Mouse (Mus musculus) monocyte, adult 5-6 weeks (primary cell): ENCODE results near the gene C330007P06Rik. TPM values are rescaled to one million over a fixed set of nuclear protein-coding genes. Genes with fewer than 3 reads are reported as not detected.
"Not testable (repeated sequence)": the region's sequence is repeated elsewhere in the genome, so short reads cannot be mapped to it uniquely, and the experiment has no call there.

Source experiments
- ATAC-seq: fragments of 153-309, 156-312 bp; replicated peaks from 2 replicates; pipeline ENCODE4 v1.8.0; 2017; ENCODE audit warnings: mild to moderate bottlenecking; ENCODE audit not compliant: low TSS enrichment, insufficient number of reproducible peaks, severe bottlenecking, poor library complexity, low FRiP score
- total RNA-seq: library from RNA; stranded (forward); fragments of 200-1000, 200-491, 200-594 nt; gene quantifications from 3 replicates; pipeline ENCODE4 v1.2.3, GENCODE M21; 2017

Gene C330007P06Rik
- 62.8 to 68.6 TPM (median 66.6 TPM) in 3 replicates for total RNA-seq

GRCm38 (mm10) chrX:36873765-36874164 lies at the start of gene C330007P06Rik, which contains the start of gene Ube2a:
C330007P06Rik (minus strand) TSS chrX:36874111.
Ube2a (plus strand) TSS chrX:36873900.
- no peak for ATAC-seq

- no peak for ATAC-seq
Measured at GRCm38 (mm10) chrX:36921346-36921745, 47.4 kb upstream of the C330007P06Rik start.

GRCm38 (mm10) chrX:36917749-36918148 lies 43.8 kb upstream of the C330007P06Rik start:
- ATAC-seq = no peak

GRCm38 (mm10) chrX:36911343-36911742 lies 37.4 kb upstream of the C330007P06Rik start:
- ATAC-seq = no peak; the same call in 1 of the 2 replicates

GRCm38 (mm10) chrX:36906539-36906938 lies 32.6 kb upstream of the C330007P06Rik start:
- no peak for ATAC-seq

GRCm38 (mm10) chrX:36903115-36903768 lies 29.3 kb upstream of the C330007P06Rik start:
- peak; percentile 88 for ATAC-seq

- no peak for ATAC-seq
Measured at GRCm38 (mm10) chrX:36902321-36903114, 28.6 kb upstream of the C330007P06Rik start, which contains the start of gene Nkrf. Nkrf (minus strand) TSS chrX:36902899.

GRCm38 (mm10) chrX:36901655-36902054 lies 27.7 kb upstream of the C330007P06Rik start:
- no peak for ATAC-seq

- ATAC-seq = not testable (repeated sequence)
Measured at GRCm38 (mm10) chrX:36898931-36899330, 25.0 kb upstream of the C330007P06Rik start.

GRCm38 (mm10) chrX:36884719-36885118 lies 10.8 kb upstream of the C330007P06Rik start:
- no peak for ATAC-seq

- ATAC-seq = no peak
Measured at GRCm38 (mm10) chrX:36874704-36875128, 805 bp upstream of the C330007P06Rik start.

- peak; percentile 94 for ATAC-seq
Measured at GRCm38 (mm10) chrX:36874178-36874696, 326 bp upstream of the C330007P06Rik start.

- ATAC-seq = 0 out of 2 replicates have a peak, but pooled peaks have one; percentile 41
Measured at GRCm38 (mm10) chrX:36870372-36870771, 3.5 kb downstream of the C330007P06Rik start.

- ATAC-seq = no peak
Measured at GRCm38 (mm10) chrX:36864609-36865328, 9.1 kb downstream of the C330007P06Rik start.

GRCm38 (mm10) chrX:36863766-36864608 lies 9.9 kb downstream of the C330007P06Rik start:
- ATAC-seq = peak; percentile 92

- no peak for ATAC-seq
Measured at GRCm38 (mm10) chrX:36852631-36853030, 21.3 kb downstream of the C330007P06Rik start.

- no peak for ATAC-seq
Measured at GRCm38 (mm10) chrX:36847152-36847551, 26.8 kb downstream of the C330007P06Rik start.
